ENCODE assay signal across 23 mouse cellular contexts in genomic region chr4:92565357-92565756, GRCm38 (mm10).
DNase-seq lines count a peak whose midpoint lies in the region; ATAC-seq lines count a peak whose summit lies in the region.
"Had no signal": no experiment of that assay in that cellular context is flagged by ENCODE, and none has a peak within 500 bp of the region (broad histone marks: within the 10 kb centered on the region; RNA-seq: fewer than 3 reads in every experiment).

No protein-coding gene starts in this region.

- no peaks in the 10 kb centered on the region for H3K27me3 ChIP-seq in neural tube, embryonic 15.5 days (replicated peaks)
- no peaks in the 10 kb centered on the region for H3K27me3 ChIP-seq in neural tube, embryonic 11.5 days (ENCODE audit: control insufficient read depth, insufficient read depth, low read length)
- no peaks in the 10 kb centered on the region for H3K27me3 ChIP-seq in forebrain, embryonic 16.5 days (replicated peaks; ENCODE audit: control insufficient read depth, insufficient read depth, low read length)
- H3K27me3 ChIP-seq: embryonic facial prominence, embryonic 15.5 days; forebrain, embryonic 15.5 days; heart, embryonic 13.5 days; kidney, embryonic 15.5 days; limb, embryonic 15.5 days had no signal

- no peaks in the 10 kb centered on the region for H3K4me1 ChIP-seq in neural tube, embryonic 15.5 days
- H3K4me1 ChIP-seq in neural tube, embryonic 11.5 days (ENCODE audit: control insufficient read depth, insufficient read depth, low read length), result 0 out of 2 replicates have a peak, but pooled peaks cover 3% of the 10 kb centered on the region
- no peaks in the 10 kb centered on the region for H3K4me1 ChIP-seq in forebrain, embryonic 16.5 days (replicated peaks; ENCODE audit: control insufficient read depth, insufficient read depth, low read length)
- H3K4me1 ChIP-seq: embryonic facial prominence, embryonic 15.5 days; forebrain, embryonic 15.5 days; heart, embryonic 13.5 days; kidney, embryonic 15.5 days; limb, embryonic 15.5 days had no signal

- H3K27ac ChIP-seq in neural tube, embryonic 15.5 days (replicated peaks), result no peak overlapping the region
- no peak overlapping the region for H3K27ac ChIP-seq in neural tube, embryonic 11.5 days (ENCODE audit: low read depth, low read length)
- H3K27ac ChIP-seq in forebrain, embryonic 16.5 days (ENCODE audit: low read length), result no peak overlapping the region
- H3K27ac ChIP-seq: embryonic facial prominence, embryonic 15.5 days; forebrain, embryonic 15.5 days; heart, adult 2 months; heart, embryonic 13.5 days; kidney, embryonic 15.5 days; limb, embryonic 15.5 days; liver, embryonic 14.5 days had no signal

- ATAC-seq in neural tube, embryonic 15.5 days (ENCODE audit: low FRiP score), result no peak
- ATAC-seq in neural tube, embryonic 11.5 days (ENCODE audit: insufficient read depth, low FRiP score, low TSS enrichment), result peak; percentile 56
- no peak for ATAC-seq in forebrain, embryonic 16.5 days
- ATAC-seq: forebrain, embryonic 15.5 days had no signal

- H3K4me2 ChIP-seq in neural tube, embryonic 15.5 days, result no peak overlapping the region
- no peak overlapping the region for H3K4me2 ChIP-seq in neural tube, embryonic 11.5 days (ENCODE audit: low read depth)
- H3K4me2 ChIP-seq in forebrain, embryonic 16.5 days (ENCODE audit: low read length), result no peak overlapping the region
- H3K4me2 ChIP-seq: embryonic facial prominence, embryonic 15.5 days; forebrain, embryonic 15.5 days; heart, embryonic 13.5 days; kidney, embryonic 15.5 days; limb, embryonic 15.5 days; lung, embryonic 14.5 days had no signal

- H3K4me3 ChIP-seq in neural tube, embryonic 15.5 days (replicated peaks), result no peak overlapping the region
- no peak overlapping the region for H3K4me3 ChIP-seq in neural tube, embryonic 11.5 days (ENCODE audit: low read depth, low read length)
- no peak overlapping the region for H3K4me3 ChIP-seq in forebrain, embryonic 16.5 days (replicated peaks; ENCODE audit: low read length)
- H3K4me3 ChIP-seq: embryonic facial prominence, embryonic 15.5 days; forebrain, embryonic 15.5 days; heart, adult 2 months; heart, embryonic 13.5 days; kidney, embryonic 15.5 days; limb, embryonic 15.5 days had no signal

- H3K36me3 ChIP-seq in neural tube, embryonic 15.5 days, result no peaks in the 10 kb centered on the region
- no peaks in the 10 kb centered on the region for H3K36me3 ChIP-seq in neural tube, embryonic 11.5 days (ENCODE audit: control insufficient read depth, insufficient read depth, low read length)
- no peaks in the 10 kb centered on the region for H3K36me3 ChIP-seq in forebrain, embryonic 16.5 days (ENCODE audit: control insufficient read depth, insufficient read depth)
- H3K36me3 ChIP-seq: embryonic facial prominence, embryonic 15.5 days; forebrain, embryonic 15.5 days; heart, embryonic 13.5 days; kidney, embryonic 15.5 days; limb, embryonic 15.5 days had no signal

- H3K9ac ChIP-seq in neural tube, embryonic 15.5 days (replicated peaks), result no peak overlapping the region
- H3K9ac ChIP-seq in neural tube, embryonic 11.5 days (ENCODE audit: low read length), result no peak overlapping the region
- H3K9ac ChIP-seq in forebrain, embryonic 16.5 days (replicated peaks; ENCODE audit: low read depth, low read length), result no peak overlapping the region
- H3K9ac ChIP-seq: embryonic facial prominence, embryonic 15.5 days; forebrain, embryonic 15.5 days; heart, embryonic 13.5 days; kidney, embryonic 15.5 days; limb, embryonic 15.5 days; liver, embryonic 14.5 days; lung, embryonic 14.5 days had no signal

- peak; percentile 20 for DNase-seq in adrenal gland, adult 2 months
- DNase-seq in adrenal gland, adult 8-10 months, result no peak
- DNase-seq in neural tube, embryonic 10.5 days (ENCODE audit: extremely low spot score, low spot score), result peak; percentile 12
- peak; percentile 9 for DNase-seq in neural tube, embryonic 11.5 days (ENCODE audit: low spot score)
- DNase-seq in cerebellum, adult 9-11 months, result no peak
- DNase-seq: cerebellum, postnatal 14 days; gastrocnemius, postnatal 36 days; heart, adult 2 months; heart, postnatal 14 days; kidney, adult 11 months; kidney, postnatal 4 days; lung, embryonic 14.5 days; midbrain, embryonic 14.5 days; thymus, adult 18-20 months; thymus, postnatal 36 days had no signal

- 44% methylated on average over 2 of the region's 2 CpGs for WGBS in neural tube, embryonic 15.5 days
- WGBS in neural tube, embryonic 11.5 days, result 48% methylated on average over 2 of the region's 2 CpGs
- whole genome bisulfite sequencing in forebrain, embryonic 16.5 days, result 58% methylated on average over 2 of the region's 2 CpGs

- no peaks in the 10 kb centered on the region for H3K9me3 ChIP-seq in neural tube, embryonic 15.5 days (replicated peaks)
- no peaks in the 10 kb centered on the region for H3K9me3 ChIP-seq in neural tube, embryonic 11.5 days (ENCODE audit: control insufficient read depth, low read length)
- no peaks in the 10 kb centered on the region for H3K9me3 ChIP-seq in forebrain, embryonic 16.5 days (ENCODE audit: control insufficient read depth, low read length)
- H3K9me3 ChIP-seq: embryonic facial prominence, embryonic 15.5 days; forebrain, embryonic 15.5 days; heart, embryonic 13.5 days; kidney, embryonic 15.5 days; limb, embryonic 15.5 days had no signal

Comparison
In these comparisons a context has a peak if more than half of its experiments do, and no peak if none do; other contexts are left out.
1. DNase-seq: peak in adrenal gland, adult 2 months (single experiment), neural tube, embryonic 10.5 days (single experiment) and neural tube, embryonic 11.5 days (single experiment); none in adrenal gland, adult 8-10 months (single experiment) and cerebellum, adult 9-11 months (single experiment).